Mouse (Mus musculus): ENCODE results near the gene Ssh1.

DNA sequence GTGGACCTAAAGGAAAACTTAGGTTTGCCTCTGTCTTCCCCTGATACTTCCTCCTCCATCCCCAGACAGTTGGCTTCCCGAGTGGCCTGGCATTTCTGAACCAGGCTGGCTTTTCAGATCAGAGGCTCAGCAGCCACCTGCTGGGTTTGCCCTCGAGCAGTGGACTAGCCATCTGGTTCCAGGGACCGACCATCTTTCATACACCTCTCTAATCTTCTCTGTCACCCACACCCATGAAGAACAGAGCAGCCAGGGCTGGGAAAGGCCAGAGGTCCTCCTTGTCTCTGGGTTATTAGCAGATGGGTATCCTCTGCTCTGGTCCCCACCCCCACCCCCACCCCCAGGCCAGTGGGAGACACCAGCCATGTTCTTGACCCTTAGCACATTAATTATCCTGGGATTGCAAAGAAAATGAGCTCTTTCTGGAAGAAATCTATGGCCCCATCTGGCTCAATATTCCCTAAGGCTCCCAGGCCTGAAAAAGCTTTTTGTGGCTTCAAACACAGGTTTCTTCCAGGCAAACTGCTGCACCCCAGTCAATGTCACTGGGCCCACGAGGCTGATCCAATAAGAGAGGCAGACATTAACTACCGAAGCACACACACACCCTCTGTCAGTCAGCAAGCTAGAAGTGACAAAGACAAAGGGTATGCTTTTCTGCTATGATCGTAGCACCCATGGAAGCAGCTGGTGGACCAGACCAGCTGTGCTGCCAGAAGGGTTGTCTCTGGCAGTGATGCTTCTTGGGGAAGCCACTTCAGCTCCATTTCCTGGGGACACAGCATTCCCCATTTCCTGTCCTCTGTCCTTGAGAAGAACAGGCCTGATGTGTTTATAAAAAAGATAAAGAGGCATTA is 72.2 kb downstream of the Ssh1 start:
- TF ChIP-seq ZNF384 (IDR thresholded peaks at IDR 0.05; ENCODE audit: low read depth, low read length) (no peak), MAFK (IDR thresholded peaks at IDR 0.05; ENCODE audit: insufficient read depth, low read depth, low read length) (no peak), HCFC1 (IDR thresholded peaks at IDR 0.05; ENCODE audit: borderline replicate concordance, insufficient read depth, low read length) (no peak), CHD2 (IDR thresholded peaks at IDR 0.05; ENCODE audit: low read depth, low read length) (no peak), ZC3H11A (IDR thresholded peaks at IDR 0.05; ENCODE audit: borderline replicate concordance, low read depth, low read length) (no peak)

Data from ES-E14 (cell line).